Mouse (Mus musculus): ENCODE results near the gene Dusp6.
A peak's percentile ranks its signal among the peaks of the same experiment; 100 is the strongest.
"Not testable (repeated sequence)": the region's sequence is repeated elsewhere in the genome, so short reads cannot be mapped to it uniquely, and the experiment has no call there.

Dusp6 gene

DNA sequence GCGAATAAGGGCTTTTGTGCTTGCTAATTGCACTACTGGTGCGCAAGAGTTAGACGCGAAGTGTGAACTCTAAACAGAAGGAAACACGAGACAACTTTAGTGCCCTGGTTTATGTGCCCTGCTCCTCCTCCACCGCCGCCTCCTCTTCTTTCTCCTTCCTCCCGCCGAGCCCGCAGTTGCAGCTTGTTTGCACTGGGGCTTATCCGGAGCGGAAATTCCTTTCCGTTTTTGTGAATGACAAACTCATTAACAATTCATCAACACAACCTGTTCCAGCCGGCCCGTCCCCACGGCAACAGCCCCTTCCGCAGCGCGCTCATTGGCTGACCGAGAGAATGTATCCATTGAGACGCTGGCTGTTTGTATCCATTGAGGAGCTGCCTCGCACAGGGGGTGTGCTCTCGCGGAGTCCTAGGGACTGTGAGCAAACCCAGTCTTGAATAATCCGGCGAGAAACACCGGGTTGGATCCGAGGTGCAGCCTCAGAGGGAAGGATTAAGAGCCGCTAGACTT is at the start of gene Dusp6:
Dusp6 (plus strand) TSS at position 365 of the 513 bp plus-strand sequence.
- DNase-seq (ENCODE audit: low spot score in 2 of 2), result peak; percentile 98 to 99

DNA sequence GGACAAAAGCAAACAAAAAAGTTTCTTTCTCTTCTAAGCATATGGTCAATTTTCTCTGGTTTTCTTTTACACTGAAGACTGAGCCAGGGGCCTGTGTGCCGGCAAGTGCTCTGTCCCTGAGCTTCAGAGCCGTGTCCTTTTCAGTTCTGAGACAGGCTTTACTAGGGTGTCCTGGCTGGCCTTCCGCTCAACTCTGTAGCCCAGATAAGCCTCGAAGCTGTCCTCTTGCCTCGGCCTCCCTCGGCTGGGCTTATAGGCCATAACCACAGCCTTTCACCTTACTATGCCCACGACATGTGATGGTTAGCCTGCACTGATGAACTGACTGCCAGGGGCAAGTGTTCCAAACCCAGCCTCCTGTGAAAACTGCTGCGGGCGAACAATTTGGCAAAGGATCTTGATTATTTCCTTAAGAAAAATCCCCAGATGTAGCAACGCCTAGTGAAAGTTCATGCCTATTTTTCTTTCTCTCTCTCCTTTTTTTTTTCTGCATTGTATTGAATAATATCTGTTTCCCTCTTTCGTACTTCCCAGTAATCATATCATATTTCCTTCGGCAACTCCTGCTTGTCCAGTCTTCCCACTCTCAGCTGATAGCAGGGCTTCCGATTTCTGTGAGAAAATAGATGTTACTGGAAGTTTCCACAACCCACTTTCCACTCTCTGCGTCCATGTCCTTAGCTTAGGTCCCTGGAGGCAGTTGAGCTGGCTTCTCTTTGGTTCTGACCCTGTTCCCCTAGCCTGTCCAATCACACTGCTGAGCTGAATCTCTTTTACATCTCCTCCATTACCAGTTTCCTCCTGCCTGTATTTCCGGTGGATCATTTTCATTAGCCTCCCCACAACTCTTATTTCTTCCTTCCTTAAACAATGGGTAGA is 48.4 kb upstream of the Dusp6 start:
- peak; percentile 50 to 61 for DNase-seq (ENCODE audit: low spot score in 2 of 2)

DNA sequence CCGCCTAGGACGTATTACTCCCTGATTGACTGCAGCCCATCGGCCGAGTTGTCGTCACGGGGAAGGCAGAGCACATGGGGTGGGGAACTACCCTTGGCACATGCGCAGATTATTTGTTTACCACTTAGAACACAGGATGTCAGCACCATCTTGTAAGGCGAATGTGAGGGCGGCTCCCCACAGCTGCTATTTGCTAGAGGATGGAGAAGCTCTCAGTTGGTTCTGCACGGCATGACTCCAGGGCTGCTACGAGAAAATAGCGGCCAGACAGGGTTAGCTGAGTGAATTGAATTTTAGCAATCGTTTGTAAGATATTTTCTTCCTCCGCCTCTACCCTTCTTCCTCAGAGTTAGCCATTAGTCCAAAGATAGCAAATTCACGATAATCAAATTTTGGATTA is 46.5 kb upstream of the Dusp6 start:
- not testable (repeated sequence) for DNase-seq (ENCODE audit: low spot score in 2 of 2)

DNA sequence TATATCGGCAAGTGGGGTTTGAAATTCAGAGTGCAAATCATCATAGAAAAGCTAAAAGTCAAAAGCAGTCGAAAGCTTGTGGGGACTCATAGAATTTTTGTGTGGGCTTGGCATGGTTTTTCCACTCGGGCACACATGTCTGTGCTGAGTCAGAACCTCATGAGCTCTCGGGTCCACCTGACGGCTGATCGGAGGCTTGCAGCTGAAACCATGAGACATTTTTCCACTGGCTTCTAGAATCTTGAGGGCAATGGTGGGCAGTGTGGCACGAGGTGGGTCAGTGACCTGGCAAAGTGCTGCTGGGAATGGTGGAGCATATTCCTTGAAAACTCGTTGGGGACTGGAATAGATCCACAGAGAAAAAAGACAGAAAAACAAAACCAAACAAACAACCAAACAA is 41.5 kb upstream of the Dusp6 start:
- DNase-seq (ENCODE audit: low spot score in 2 of 2), result no peak

DNA sequence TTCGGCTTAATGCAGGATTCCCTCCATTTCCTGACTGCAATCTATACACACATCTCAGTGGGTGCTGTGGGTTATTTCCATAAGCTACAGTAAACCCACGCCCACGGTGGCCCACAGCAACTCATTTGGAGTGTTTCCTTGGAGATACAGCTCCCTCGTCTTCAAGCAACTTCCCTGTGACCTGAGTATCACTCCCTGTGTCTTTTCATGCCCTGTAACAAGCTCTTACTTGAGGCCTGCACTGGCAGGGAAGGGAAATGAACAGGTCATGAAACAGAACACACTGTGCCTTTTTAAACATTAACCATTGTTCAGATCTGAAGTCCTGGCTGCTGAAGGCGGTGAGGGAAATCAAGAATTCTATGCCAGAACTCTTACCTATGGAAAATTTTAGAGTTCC is 40.3 kb upstream of the Dusp6 start:
- DNase-seq (ENCODE audit: low spot score in 2 of 2), result no peak

DNA sequence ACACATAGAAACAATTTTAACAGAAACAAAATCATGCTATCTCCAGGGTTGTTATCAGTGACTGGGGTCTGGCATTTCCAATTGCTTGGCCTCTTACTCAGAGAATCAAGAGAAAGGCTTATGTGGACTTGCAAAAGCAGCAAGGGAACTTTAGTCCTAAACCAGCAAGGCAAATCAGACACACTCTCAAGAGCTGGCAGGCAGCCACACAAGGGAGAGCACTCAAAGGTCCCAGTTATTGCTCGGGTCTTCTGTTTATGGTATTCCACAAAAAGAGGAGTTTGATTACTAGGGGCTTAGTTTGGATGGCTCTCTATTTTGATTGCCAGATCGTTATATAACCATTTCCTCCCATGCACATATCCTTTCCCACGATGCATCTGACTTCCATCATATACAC is 38.8 kb upstream of the Dusp6 start:
- no peak for DNase-seq (ENCODE audit: low spot score in 2 of 2)

DNA sequence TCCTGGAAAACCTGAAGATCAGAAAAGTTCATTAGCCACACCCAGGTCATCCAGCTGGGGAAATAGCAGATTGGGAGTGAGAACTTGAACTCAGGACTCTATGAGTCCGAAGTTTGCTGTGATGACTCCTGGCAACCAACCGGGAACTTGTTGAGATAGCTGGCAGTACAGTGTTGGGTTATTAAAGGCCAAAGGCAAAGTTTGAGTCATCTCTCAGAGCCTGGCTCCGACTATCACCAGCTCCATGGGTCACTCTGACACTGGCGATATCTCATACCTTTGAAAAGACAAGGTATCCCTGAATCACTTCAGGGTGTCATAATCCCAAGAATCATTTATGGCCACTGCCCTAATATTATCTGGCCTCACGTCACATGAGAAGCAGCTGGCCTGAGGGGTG is 36.2 kb upstream of the Dusp6 start:
- DNase-seq (ENCODE audit: low spot score in 2 of 2), result no peak

DNA sequence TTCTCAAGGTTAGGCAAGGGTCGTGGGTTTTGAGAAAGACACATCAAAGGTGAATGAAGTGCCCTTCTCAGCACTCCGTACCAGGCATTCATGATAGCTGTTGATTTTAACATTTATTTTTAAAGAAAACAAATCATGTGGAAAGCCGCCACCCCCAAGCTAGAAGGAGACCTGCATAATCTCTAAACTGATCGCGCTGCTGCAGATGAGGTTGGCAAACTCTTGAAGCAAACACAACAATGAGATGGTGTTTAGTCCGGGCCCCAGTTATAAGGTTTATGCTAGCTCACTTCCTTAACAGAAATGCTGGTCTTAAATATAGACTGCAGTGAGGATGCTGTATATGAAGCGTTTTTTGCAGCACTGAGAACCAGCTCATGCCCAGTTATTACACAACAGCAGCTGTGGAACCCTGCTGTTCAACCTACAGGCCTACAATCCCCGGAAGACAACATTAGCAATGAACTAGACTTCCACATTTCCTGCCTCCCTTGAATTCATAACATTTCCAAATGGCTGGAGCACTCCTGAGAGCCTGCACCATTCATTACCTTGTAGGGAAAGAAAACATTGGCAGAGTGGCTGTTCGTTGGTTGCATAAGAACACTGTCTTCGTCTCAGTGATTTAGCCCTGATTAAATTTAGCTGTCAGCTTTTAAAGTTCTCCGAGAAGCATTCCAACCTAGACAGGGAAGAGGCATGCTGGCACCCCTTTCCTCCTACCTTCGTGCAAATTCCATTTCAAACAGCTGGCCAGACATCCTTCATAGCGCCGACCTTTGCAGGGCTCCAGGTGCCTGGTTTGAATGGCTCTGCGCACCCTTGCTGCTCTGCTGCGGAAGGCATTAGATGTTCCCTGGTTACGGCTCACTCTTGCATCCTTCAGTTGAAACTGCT is 34.8 kb upstream of the Dusp6 start:
- no peak for DNase-seq (ENCODE audit: low spot score in 2 of 2)

DNA sequence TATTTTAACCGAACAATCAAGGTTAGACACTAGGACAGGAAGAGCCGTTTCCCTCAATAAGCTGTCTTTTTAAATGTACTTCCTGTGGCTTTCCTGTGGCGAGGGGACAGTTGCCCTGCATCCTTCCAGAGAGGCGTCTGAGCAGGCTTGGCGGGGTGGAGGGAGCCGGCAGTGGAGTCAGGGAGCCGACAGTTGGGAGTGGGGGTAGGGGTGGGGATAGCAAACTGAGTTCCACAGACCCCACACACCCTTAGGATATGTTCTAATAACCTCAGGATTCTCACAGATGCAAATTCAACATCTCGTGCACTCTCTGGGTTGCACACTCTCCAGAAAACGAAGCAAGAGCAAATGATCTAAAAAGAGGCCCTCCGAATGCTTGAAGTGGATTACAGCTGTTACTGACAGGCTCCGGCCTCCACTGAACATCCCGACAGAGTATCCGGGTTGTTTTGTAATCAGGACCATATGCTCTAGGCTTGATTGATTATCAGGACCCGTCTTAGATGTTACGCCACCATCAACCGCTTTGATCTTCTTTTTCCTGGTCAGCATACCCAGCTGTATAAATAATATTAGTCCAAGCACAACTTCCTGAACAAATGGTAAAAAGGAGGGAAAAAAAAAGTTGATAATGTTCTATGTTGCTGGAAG is 33.9 kb upstream of the Dusp6 start:
- peak; percentile 24 to 56 for DNase-seq (ENCODE audit: low spot score in 2 of 2)

DNA sequence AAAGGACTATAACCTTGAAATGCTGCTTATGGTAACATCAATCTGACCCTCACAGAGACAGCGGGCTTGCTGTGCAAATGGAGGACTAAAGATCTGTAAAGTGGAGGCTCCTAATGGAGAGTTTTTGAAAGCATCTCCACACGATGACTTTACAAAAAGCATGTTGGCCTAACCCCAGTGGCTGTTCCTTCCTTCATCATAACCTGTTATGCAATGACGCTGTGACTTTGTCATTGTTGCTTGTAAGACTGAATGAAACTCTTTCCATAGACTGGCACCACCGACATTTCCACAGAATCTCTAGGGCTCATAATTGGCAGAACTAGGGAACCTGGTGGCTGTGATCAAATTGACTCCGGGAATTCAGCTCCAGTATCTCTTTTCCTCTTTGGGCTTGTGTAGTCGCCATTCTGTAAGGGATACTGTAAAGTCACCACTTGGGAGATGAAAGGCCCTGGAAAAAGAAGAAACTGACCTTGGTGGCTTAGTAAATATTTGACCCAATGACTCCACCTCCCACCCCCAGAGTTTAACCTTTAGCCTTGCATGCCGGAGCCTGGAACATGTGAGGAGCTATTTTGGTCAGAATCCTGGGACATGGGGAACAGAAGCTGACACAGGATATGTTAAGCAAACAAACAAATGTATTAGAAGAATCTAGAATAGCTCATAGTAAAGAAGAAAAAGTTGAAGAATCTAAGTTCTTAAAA is 30.4 kb upstream of the Dusp6 start:
- no peak for DNase-seq (ENCODE audit: low spot score in 2 of 2)

DNA sequence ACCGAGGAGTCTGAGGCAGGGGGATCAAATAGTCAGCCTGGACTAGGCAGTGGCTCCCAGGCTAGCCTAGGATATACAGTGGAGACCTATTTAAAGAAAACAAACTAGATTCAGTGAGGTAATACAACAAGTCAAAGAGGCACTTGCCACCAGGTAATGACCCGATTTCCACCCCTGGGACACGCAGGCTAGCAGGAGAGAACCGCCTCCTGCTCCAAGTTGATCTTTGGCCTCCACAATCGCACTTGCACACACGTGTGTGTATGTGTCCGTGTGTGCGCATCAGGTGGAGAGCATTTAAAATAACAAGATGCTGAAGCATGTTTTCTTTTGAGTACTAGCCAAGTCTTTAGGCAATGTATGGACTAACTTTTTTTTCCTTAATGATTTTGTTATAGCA is 28.7 kb upstream of the Dusp6 start:
- DNase-seq (ENCODE audit: low spot score in 2 of 2), result no peak

DNA sequence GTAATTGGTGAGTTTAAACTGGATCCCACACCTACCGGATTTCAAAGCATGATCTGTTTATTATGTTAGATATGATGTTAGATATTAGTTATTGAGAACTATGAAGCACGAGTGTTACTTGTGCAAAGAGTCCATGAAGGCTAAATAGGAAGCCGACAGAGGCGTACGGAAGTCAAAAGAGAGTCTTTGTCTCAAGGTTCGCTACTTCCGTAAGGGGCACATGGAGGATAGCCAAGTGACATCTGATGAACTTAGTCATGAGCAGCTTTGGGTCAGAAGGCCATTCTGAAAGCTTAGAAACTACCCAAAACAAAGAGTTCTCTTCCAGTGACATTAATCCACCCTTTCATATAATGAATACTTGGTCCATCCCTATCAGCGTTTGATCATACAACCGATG is 27.9 kb upstream of the Dusp6 start:
- DNase-seq (ENCODE audit: low spot score in 2 of 2), result no peak

DNA sequence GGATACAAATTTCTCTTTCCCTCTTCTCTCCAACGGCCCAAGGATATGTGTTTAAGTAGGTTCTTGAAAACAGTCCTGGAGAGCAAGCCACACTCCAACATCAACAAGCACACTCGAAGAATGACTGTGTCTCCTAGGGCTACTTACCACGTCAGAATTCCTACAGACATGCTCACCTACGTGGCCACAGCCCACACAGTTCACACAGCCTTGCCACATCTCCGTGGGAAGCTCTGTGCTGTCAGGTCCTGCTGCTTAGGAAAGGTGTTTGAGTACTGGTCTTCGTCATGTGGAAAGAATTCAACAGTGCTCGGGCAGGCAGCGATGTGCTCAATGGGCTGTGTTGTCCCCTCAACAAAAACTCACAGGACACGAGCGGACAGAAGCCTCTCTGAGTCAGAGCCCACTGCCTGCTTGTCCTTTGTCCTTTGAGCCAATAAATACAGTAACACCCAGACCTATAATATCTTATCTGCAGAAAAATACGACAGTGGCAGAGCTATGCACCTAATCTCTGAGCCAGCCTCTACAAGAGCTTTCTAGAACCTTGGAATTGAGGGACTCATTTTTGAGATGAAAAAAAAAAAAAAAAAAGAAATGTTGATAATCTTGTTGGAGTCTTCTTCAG is 25.7 kb upstream of the Dusp6 start:
- no peak for DNase-seq (ENCODE audit: low spot score in 2 of 2)

DNA sequence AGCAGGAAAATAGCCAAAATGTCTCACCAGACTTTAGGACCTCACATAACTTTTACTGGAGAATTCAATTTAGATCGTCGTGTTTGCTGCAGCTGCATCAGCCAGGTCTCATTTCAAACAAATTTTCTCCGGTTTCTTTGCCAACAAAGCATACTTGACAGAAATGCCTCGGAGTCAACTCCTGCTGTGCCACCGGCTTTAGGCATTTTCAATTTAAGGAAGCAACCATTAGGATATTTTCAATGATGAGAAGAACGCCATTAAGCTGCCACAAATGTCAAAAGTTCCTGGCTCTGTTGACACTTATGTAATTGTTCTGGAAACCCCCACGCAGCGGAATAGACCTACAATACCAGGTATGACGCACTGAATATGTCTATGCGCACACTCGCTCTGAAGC is 24.5 kb upstream of the Dusp6 start:
- no peak for DNase-seq (ENCODE audit: low spot score in 2 of 2)

DNA sequence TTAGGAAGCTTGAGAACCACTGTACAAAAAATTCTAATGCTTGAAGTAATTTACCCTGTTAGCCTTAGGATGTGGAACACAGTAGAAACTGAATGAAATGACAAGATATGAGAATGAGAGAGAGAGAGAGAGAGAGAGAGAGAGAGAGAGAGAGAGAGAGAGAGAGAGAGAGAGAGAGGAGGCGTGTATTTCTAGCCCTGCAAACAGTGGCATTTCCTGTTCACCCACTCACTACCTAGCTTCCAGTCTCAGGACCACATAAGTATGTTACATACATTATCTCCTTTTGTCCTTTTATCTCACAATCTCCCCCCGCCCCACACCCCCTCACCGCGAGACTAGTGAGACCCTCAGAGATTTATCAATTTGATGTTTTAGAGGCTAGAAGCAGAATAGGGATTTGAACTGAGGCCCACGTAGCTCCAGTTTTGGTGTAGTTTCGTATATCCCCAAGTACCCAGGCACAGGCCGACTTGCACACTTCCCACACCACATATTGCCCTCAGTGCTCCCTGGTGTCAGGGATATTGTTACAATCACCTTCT is 21.7 kb upstream of the Dusp6 start:
- no peak for DNase-seq (ENCODE audit: low spot score in 2 of 2)

DNA sequence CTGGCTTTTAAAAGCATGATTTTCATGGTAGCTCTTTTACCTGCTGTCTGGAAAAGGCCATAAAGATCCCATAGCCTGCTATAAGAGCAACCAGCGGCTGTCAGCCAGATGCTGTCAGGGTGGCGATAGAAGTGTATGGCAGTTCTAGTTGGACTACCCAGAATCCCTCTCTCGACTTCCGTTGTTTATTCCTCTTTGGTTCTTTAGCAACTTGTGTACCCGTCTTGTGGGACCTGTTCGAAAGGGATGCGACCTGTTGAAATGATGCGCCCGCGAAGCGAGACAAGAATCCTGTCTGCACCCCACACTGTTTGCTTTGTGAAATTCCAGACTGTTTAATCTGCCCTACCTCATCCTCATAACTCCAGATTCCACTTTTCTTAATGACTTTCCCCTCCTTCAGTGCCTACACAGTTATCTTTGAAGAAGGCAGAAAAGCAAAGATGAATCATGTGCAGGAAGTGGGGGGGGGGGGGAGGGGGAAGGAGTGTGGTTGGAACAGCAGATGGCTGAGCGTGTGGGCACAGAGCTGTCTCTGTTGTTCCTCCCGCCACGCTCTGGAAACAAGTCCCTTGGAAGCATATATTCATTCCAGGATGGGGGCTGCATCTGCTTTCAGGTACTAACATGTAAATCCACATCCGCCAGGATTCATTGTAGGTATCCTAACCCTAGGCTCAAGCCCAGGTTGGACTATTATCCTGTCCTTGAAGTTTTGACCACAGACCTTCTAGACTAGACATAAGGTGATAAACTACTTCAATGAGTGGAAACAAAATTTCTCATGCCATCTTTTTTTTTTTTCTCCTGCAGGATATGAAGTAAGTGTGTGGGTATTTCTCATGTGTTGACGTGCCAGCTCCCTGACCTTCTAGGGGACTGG is 21.0 kb upstream of the Dusp6 start:
- no peak for DNase-seq (ENCODE audit: low spot score in 2 of 2)

DNA sequence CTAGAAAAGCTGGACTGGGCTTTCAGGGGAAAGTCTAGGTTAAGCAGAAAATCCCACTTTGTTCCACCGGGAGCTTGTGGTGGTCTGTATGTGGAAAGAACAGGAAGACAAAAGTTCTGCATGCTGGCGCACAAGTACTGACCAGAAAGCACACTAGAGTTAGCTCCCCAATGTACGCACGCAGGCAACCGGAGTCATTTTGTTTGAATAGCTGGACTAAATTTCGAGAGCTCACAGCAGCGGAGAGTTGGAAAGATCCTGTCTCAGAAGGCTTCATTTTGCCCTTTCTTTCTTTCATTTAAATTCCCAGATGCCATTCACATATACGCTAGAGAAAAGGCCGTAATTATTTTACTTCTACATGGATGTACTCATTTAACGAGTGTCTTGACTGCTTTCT is 20.3 kb upstream of the Dusp6 start:
- no peak for DNase-seq (ENCODE audit: low spot score in 2 of 2)

DNA sequence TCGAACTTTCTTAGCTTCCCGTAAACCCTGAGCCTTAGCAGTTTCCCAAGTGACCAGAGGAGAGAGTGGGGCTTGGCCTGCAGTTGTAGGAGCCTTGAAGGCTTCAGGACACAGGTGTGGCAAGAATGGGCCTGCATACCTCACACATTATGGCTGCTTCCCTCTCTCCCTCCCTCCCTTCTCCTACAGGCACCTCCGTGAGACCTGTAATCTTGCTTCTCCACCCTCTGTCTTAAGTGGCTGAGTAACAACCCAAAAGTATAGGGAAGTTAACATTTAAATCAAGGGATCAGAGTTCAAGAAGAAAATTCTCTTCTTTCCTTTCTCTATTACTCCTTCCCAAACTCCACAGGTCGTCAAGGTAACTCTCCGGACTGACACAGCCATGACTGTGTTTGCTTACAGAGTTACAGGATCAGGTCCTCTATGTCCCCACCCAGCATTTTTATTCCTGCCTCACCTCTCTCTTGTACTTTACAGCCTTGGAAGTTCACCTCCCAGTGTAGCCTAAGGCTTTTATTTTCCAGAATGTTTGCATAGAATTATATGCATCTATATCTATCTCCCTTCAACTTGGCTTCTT is 19.0 kb upstream of the Dusp6 start:
- no peak for DNase-seq (ENCODE audit: low spot score in 2 of 2)

DNA sequence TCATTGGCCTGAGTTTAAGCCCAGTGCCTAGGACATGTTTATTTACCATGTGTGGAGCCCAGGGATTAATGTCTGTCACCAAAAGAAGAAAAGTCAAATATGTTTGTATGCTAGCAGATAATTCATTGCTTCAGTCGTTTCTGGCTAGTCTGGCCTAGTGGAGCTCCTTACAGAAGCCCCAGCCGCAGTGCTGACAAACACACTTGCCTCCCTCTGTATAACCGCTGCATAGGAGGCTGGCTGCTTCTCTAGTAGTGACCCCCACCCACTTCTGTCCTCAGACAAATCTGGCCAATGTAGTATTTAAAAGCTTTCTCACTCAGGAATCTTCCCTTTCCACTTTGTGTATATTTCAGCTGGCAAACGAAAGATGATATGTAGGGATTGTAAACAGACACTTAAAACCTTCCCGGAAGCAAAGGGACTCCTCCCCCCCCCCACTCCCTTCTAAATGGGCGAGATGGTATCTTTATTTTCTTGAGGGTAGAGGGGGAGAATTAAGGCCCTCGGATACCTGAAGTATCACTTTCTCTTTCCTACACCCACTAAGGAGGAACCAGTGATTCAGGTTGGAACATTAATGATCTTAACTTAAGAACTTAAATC is 18.3 kb upstream of the Dusp6 start:
- no peak for DNase-seq (ENCODE audit: low spot score in 2 of 2)

All from heart, adult 9 months (tissue).